Mouse (Mus musculus) liver, embryonic 14.5 days (tissue): ENCODE measurements at regions not wholly inside any gene's neighbourhood (a gene's known extent, or its start where the extent isn't known, plus 50 kb on each side); places are given as distances from the start of the nearest gene placed in this dataset.

ENCODE experiments used
- CTCF ChIP-seq: IDR thresholded peaks from 2 replicates; pipeline ENCODE4 v1.5.1; 2016; ENCODE audit warnings: antibody characterized with exemption, low read depth, control low read depth
- EP300 ChIP-seq: IDR thresholded peaks from 2 replicates; pipeline ENCODE4 v1.6.1; 2016; ENCODE audit warnings: antibody characterized with exemption, low read depth

DNA sequence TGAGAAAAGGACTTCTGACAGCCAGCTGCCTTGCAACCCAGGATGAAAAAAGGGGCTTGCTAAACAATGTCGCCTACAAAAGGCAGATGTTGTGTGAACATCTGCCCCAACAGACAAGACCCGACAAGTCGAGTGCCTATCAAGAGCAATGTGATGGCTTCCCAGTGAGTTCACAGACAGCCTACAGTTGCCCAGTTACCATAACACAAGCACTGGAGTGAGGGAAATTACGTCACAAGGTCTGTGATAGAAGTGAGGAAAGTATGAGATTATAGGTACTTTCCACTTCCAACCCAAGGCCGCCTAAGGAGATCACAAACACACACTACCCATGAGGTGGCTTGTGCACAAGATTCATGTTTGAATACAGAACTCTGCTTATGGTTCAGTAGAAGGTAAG lies 78.4 kb upstream of the 1700016C15Rik start:
- TF ChIP-seq CTCF (no peak), EP300 (no peak)
